Mouse (Mus musculus) heart, adult 2 months (tissue): ENCODE results near the gene Jakmip3.

Source experiments
- CTCF ChIP-seq: fragments of 200-600 bp; IDR thresholded peaks from 2 replicates; pipeline ENCODE4 v1.8.1; 2022; ENCODE audit warnings: antibody characterized with exemption, mild to moderate bottlenecking, moderate library complexity
- EP300 ChIP-seq: fragments of 200-500 bp; IDR thresholded peaks from 2 replicates; pipeline ENCODE4 v1.6.1; 2011; ENCODE audit warnings: low read depth, low read length, control low read depth; ENCODE audit not compliant: insufficient read depth
- POLR2A ChIP-seq: fragments of 200-500 bp; IDR thresholded peaks from 2 replicates; pipeline ENCODE4 v1.6.1; 2011; ENCODE audit warnings: mild to moderate bottlenecking, low read depth, low read length, control low read depth; ENCODE audit not compliant: insufficient read depth

DNA sequence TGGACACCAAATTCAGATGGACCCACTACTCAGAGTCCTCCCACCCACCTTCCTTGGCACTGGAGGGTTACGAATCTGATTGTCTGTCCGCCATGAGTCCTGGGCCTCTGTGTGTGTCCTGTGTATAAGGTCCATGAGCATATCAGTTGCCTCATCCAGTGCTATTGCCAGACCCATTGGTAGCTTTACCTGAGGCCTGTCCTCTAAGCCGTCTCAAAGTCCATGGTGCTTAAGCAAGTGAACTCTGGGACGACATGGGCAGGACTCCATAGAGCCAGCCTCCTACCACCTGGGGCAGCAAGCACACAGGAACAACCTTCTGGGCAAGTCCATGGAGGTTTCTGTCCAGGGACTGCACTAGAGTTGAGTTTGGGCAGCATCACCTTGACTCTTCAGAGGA lies 90.7 kb downstream of the Jakmip3 start:
- TF ChIP-seq POLR2A, result no peak
- no peak for TF ChIP-seq CTCF
- TF ChIP-seq EP300, result no peak
